ENCODE assay signal across 23 mouse cellular contexts in genomic region chr1:151466571-151466970, GRCm38 (mm10). TPM values are rescaled to one million over a fixed set of nuclear protein-coding genes. Genes with fewer than 3 reads are reported as not detected.
DNase-seq lines count a peak whose midpoint lies in the region; ATAC-seq and TF ChIP-seq lines count a peak whose summit lies in the region.
"Had no signal": no experiment of that assay in that cellular context is flagged by ENCODE, and none has a peak within 500 bp of the region (broad histone marks: within the 10 kb centered on the region; RNA-seq: fewer than 3 reads in every experiment).

No protein-coding gene starts in this region.

- H3K27ac ChIP-seq in hindbrain, embryonic 13.5 days = no peak overlapping the region
- no peak overlapping the region for H3K27ac ChIP-seq in hindbrain, embryonic 10.5 days
- no peak overlapping the region for H3K27ac ChIP-seq in lung, postnatal 0 days (ENCODE audit: low read length)
- H3K27ac ChIP-seq: embryonic facial prominence, embryonic 13.5 days; heart, embryonic 15.5 days; liver, embryonic 13.5 days; macrophage; neural tube, embryonic 13.5 days had no signal

- TF ChIP-seq CTCF in lung, postnatal 0 days (IDR thresholded peaks at IDR 0.05) = no peak

- H3K9ac ChIP-seq in hindbrain, embryonic 13.5 days = no peak overlapping the region
- no peak overlapping the region for H3K9ac ChIP-seq in lung, postnatal 0 days (replicated peaks; ENCODE audit: low read depth)
- H3K9ac ChIP-seq: embryonic facial prominence, embryonic 13.5 days; heart, embryonic 15.5 days; liver, embryonic 13.5 days; neural tube, embryonic 13.5 days had no signal

- no peaks in the 10 kb centered on the region for H3K9me3 ChIP-seq in hindbrain, embryonic 13.5 days
- no peaks in the 10 kb centered on the region for H3K9me3 ChIP-seq in hindbrain, embryonic 10.5 days
- H3K9me3 ChIP-seq in lung, postnatal 0 days (ENCODE audit: low read length) = no peaks in the 10 kb centered on the region
- H3K9me3 ChIP-seq: embryonic facial prominence, embryonic 13.5 days; heart, embryonic 15.5 days; liver, embryonic 13.5 days; neural tube, embryonic 13.5 days had no signal

- no peak overlapping the region for H3K4me3 ChIP-seq in hindbrain, embryonic 13.5 days
- H3K4me3 ChIP-seq in hindbrain, embryonic 10.5 days = no peak overlapping the region
- H3K4me3 ChIP-seq in lung, postnatal 0 days (ENCODE audit: low read depth, low read length) = no peak overlapping the region
- H3K4me3 ChIP-seq: embryonic facial prominence, embryonic 13.5 days; heart, embryonic 15.5 days; liver, embryonic 13.5 days; myocyte; neural tube, embryonic 13.5 days had no signal

- no peaks in the 10 kb centered on the region for H3K4me1 ChIP-seq in hindbrain, embryonic 13.5 days (replicated peaks)
- H3K4me1 ChIP-seq in hindbrain, embryonic 10.5 days (replicated peaks) = no peaks in the 10 kb centered on the region
- no peaks in the 10 kb centered on the region for H3K4me1 ChIP-seq in lung, postnatal 0 days (ENCODE audit: insufficient read depth, low read depth, low read length)
- H3K4me1 ChIP-seq: embryonic facial prominence, embryonic 13.5 days; liver, embryonic 13.5 days; neural tube, embryonic 13.5 days had no signal

- H3K27me3 ChIP-seq in hindbrain, embryonic 13.5 days = no peaks in the 10 kb centered on the region
- H3K27me3 ChIP-seq in hindbrain, embryonic 10.5 days (ENCODE audit: insufficient read depth, poor library complexity, severe bottlenecking) = no peaks in the 10 kb centered on the region
- no peaks in the 10 kb centered on the region for H3K27me3 ChIP-seq in lung, postnatal 0 days (replicated peaks; ENCODE audit: insufficient read depth, low read length)
- H3K27me3 ChIP-seq: embryonic facial prominence, embryonic 13.5 days; heart, embryonic 15.5 days; liver, embryonic 13.5 days; neural tube, embryonic 13.5 days; Patski had no signal

- 0 out of 2 replicates have a peak, but pooled peaks have one; percentile 21 for ATAC-seq in hindbrain, embryonic 13.5 days (ENCODE audit: low FRiP score)
- peak; percentile 26; the same call in 1 of the 2 replicates for ATAC-seq in lung, postnatal 0 days
- ATAC-seq: activated CD4-positive, CD25-positive, alpha-beta regulatory T cell, adult 4 months; forebrain, embryonic 14.5 days; midbrain, embryonic 16.5 days; Patski had no signal

- no peak overlapping the region for H3K4me2 ChIP-seq in hindbrain, embryonic 13.5 days
- H3K4me2 ChIP-seq in lung, postnatal 0 days (replicated peaks; ENCODE audit: low read depth, low read length) = no peak overlapping the region
- H3K4me2 ChIP-seq: embryonic facial prominence, embryonic 13.5 days; heart, embryonic 15.5 days; liver, embryonic 13.5 days; neural tube, embryonic 13.5 days had no signal

- no peak for TF ChIP-seq EP300 in lung, postnatal 0 days (IDR thresholded peaks at IDR 0.05)

- 94% methylated on average over 4 of the region's 4 CpGs for WGBS in hindbrain, embryonic 13.5 days
- 91% methylated on average over 4 of the region's 4 CpGs for WGBS in hindbrain, embryonic 10.5 days
- WGBS in lung, postnatal 0 days = 73% methylated on average over 4 of the region's 4 CpGs

- H3K36me3 ChIP-seq in hindbrain, embryonic 13.5 days = peaks cover 35% of the 10 kb centered on the region
- H3K36me3 ChIP-seq in hindbrain, embryonic 10.5 days = peaks cover 59% of the 10 kb centered on the region
- H3K36me3 ChIP-seq in lung, postnatal 0 days (ENCODE audit: insufficient read depth, low read length) = peaks cover 3% of the 10 kb centered on the region; the same call in 1 of the 2 replicates

- DNase-seq in hindbrain, embryonic 10.5 days (ENCODE audit: low spot score) = no peak
- DNase-seq in lung, postnatal 0 days (ENCODE audit: low spot score) = no peak
- DNase-seq in lung, postnatal 36 days = no peak
- DNase-seq in ZHBTc4 (ENCODE audit: low read depth, low spot score) = peak; percentile 74
- DNase-seq in urinary bladder, postnatal 10 days (ENCODE audit: low spot score) = no peak
- DNase-seq in urinary bladder, adult 2 months (ENCODE audit: low spot score) = no peak
- DNase-seq: adrenal gland, postnatal 10 days; cerebellum, adult 8-10 months; heart, postnatal 4 days; kidney, adult 11 months; kidney, postnatal 4 days; liver, embryonic 13.5 days; lung, adult 2 months had no signal

RNA-seq across cellular contexts. Expression of gene Rnf2, which starts 34.2 kb away (rescaled TPM):
- 120 and 123 TPM in 2 replicates for polyA plus RNA-seq in hindbrain, embryonic 13.5 days (2015; fragmentation: Nextera tagmentation; extraction: Ambion mirVana)
- 102 and 116 TPM in 2 replicates for polyA plus RNA-seq in hindbrain, embryonic 10.5 days (2016; fragmentation: Nextera tagmentation; extraction: Ambion mirVana)
- 41.9 TPM in 2 replicates for polyA plus RNA-seq in lung, postnatal 0 days (2015; fragmentation: Nextera tagmentation; extraction: Ambion mirVana)
- 36.3 and 37.8 TPM in 2 replicates for polyA plus RNA-seq in urinary bladder, adult 2 months (2012; rRNA removed)

RNA-seq across cellular contexts. Expression of gene Trmt1l, which starts 38.2 kb away (rescaled TPM):
- 49.9 and 51.3 TPM in 2 replicates for polyA plus RNA-seq in hindbrain, embryonic 13.5 days (2015; fragmentation: Nextera tagmentation; extraction: Ambion mirVana)
- 54.9 and 55.4 TPM in 2 replicates for polyA plus RNA-seq in hindbrain, embryonic 10.5 days (2016; fragmentation: Nextera tagmentation; extraction: Ambion mirVana)
- polyA plus RNA-seq in lung, postnatal 0 days (2015; fragmentation: Nextera tagmentation; extraction: Ambion mirVana) = 19.8 and 24.1 TPM in 2 replicates
- polyA plus RNA-seq in urinary bladder, adult 2 months (2012; rRNA removed) = 28.8 and 29.3 TPM in 2 replicates

RNA-seq across cellular contexts. Expression of gene Swt1, which starts 38.3 kb away (rescaled TPM):
- 20.6 and 22.7 TPM in 2 replicates for polyA plus RNA-seq in hindbrain, embryonic 13.5 days (2015; fragmentation: Nextera tagmentation; extraction: Ambion mirVana)
- 17.7 and 22.1 TPM in 2 replicates for polyA plus RNA-seq in hindbrain, embryonic 10.5 days (2016; fragmentation: Nextera tagmentation; extraction: Ambion mirVana)
- polyA plus RNA-seq in lung, postnatal 0 days (2015; fragmentation: Nextera tagmentation; extraction: Ambion mirVana) = 75.3 and 92.6 TPM in 2 replicates
- polyA plus RNA-seq in urinary bladder, adult 2 months (2012; rRNA removed) = 14.6 and 20.1 TPM in 2 replicates
